Mouse (Mus musculus) gastrocnemius, adult 8-10 months (tissue): ENCODE results near the gene Rmdn2. TPM values are rescaled to one million over a fixed set of nuclear protein-coding genes. Genes with fewer than 3 reads are reported as not detected.

Experiments used
- DNase-seq, 2 experiments: peaks; one replicate each; pipeline ENCODE4 v3.0.0; 2022; ENCODE audit warnings: low spot score in 2 of 2
- total RNA-seq, 4 experiments: library from RNA; stranded (reverse); gene quantifications; 2 replicates each; pipeline ENCODE4 v1.2.4; 2022

Gene Rmdn2
- total RNA-seq = 10 to 100 TPM; 11.5 to 20.1 (median 13.2) TPM

DNA sequence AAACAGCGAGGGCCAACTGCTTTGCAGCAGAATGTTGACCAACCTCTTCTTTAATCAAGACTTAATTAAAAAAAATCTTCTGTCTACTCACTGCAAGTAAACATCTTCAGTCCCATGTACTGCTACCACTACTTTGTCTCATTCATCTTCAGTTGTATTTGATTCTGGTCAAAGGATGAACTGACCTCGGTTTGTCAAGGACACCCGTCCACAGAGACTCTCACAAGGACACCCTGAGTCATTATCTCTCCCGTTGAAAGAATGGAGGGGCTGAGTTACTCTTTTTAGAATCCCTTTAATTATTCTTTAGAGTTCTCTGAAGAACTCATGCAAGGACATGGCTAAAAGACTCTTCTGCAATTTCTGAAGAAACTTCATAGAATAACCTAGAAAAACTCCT is at the start of gene Rmdn2:
Gene Rmdn2, plus strand, starts transcription at position 319 of the 400 bp plus-strand sequence.
- DNase-seq = no peak

DNA sequence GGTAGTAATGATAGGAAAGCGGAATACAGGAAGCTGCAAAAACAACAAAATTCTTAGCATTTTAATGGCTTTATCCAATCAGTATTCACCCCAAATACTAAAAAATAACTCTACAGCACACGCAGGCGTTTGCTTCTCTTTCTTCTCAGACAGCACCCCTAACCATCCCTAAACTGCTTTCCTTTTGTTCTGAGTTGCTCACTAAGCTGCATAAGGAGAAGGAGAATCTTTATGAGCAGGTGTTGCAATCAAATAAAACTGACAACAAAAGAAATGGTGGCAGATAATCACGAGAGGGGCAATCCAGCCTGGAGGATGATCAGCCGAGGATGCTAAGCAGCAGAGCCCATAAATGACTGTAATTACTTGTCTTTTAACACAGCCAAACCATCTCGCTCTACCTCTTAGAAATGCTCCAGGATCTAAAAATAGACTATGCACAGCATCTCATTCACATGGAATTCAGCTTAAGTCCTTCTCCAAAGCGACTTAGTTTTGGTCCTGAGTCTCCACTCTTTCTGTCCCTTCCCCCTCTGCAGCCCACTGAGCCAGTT is 48.5 kb upstream of the Rmdn2 start:
- no peak for DNase-seq

DNA sequence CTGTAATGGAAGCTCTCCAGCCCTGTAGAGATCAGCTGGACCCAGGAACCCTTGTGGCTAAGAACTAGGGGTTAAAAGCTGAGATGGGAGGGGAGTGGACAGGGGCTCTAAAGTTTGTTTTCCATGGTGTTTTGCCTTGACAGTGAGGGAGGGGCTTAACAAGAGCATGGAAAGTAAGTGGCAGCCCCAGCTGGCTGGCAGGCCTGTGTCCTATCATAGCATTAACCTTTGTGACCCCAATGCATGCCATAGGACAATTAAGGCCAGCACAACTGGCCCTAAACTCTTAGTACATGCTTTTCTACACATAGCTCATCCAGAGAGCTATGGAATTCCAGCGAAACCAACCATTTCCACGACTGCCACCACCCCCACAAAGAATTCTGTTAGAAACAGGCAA is 47.9 kb upstream of the Rmdn2 start:
- DNase-seq = no peak

DNA sequence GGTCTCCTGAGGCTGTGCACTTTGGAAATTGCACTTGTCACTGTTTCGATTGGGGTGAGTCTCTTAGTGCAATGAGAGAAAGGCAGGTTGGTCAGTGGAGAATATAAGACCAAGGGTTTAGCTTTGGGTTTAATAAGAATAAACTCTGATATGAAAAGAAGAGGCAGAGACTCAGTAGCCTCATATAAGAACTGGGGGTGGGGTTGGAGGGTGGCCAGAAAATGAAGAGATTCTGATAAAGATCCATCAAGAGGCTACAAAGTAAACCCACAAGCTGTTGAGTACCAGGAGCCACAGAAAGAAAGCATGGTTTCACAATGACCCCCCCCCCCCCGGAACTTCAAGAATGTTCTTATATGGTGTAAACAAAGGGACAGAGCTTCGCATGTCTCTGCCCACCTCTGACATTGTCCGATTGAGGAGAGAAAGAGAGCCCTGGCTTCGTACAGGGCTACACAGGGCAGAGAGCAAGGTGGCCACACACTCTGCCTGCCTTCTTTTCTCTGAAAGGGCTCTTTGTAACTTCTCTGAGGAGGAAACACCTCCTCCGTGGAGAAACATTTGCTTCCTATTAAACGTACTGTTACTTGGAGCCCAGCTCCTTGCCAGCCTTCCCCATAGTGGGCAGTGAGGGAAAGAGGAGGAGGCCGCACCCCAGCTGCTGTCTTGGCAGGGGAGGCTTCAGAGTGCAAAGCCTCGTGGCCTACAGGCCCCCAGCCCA is 46.3 kb upstream of the Rmdn2 start:
- DNase-seq = no peak

DNA sequence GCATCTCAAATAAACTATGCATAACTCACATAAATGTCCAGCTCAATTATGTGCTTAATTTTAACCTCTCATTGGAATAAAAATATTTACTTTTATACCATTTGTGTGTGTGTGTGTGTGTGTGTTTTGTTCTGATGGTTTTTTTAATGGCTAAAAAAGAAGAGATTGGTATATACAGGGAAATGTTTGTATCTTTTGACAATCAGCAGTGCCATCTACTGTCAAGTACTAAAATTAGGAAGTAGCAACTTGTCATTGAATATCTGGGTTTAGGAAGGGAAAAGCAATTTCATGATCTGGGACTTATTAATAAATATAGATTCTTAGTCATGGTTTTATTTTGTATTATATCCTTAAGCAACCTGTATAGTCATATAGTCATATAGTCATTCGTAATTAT is 43.3 kb upstream of the Rmdn2 start:
- no peak for DNase-seq

DNA sequence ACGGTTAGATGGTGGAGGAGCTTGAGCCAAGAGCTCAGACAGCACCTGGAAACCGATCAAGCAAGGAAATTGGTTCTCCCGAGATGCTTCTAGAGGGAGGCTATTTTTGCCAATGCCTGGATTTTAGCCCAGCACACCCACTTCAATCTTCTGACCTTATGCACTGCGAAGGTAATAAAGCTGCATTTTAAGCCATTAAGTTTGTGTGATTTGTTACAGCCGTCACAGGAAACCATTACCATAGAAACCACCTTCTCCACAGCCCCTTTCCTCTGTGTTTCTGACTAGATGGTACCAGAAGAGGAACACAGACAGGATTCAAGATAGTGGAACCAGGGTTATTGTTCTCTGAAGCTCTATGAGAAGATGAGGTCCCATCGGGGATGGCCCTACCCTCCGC is 33.3 kb upstream of the Rmdn2 start:
- no peak for DNase-seq

DNA sequence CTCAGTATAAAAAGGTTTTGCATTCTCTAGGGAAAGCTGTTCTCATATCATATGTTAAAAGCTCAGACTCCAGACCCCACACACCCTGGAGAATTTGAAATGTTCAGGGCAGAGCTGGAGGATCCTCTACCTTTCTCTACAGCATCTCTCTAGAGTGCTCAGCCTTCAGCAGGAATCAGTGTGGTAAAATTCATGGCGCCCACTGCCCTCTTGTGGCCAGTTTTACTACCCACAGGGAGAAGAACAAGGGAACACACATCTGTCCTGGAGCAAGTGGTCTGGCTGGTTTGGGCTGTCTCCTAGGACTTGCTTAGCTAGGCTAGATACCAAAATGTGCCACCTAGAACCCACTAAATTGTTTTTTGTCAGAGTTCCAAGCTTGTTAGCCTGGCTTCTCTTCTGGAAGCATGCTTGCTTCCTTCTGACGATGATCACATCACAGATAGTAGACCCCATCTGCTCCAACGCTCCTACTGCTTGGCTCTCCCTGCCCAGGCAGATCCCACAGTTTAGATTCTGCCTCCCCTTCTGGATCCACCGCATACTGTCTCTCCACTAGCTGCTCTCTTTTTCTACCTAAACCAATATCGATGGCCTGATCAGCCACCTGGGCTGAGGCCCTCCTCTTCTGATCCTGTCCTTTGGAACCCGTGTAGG is 31.3 kb upstream of the Rmdn2 start:
- peak; percentile 22 to 33 for DNase-seq

DNA sequence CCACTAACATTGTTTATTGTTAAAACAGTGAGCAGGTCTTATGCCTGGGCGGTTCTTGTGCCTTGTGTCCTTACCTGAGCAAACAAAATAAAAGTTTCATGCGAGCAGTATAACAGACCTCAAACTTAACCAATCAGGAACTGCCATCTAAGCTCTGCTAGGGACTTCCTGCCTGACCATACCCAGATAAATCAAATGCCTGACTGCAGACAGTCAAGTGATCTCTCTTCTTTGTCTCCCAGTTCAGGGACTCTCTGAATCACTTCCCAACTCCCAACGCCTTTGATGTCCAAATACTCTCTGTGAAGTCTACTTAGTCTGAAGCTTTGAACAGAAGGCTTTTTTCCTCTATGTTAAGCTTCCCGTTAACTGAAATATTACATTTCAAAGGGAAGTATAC is 28.2 kb upstream of the Rmdn2 start:
- DNase-seq = no peak

DNA sequence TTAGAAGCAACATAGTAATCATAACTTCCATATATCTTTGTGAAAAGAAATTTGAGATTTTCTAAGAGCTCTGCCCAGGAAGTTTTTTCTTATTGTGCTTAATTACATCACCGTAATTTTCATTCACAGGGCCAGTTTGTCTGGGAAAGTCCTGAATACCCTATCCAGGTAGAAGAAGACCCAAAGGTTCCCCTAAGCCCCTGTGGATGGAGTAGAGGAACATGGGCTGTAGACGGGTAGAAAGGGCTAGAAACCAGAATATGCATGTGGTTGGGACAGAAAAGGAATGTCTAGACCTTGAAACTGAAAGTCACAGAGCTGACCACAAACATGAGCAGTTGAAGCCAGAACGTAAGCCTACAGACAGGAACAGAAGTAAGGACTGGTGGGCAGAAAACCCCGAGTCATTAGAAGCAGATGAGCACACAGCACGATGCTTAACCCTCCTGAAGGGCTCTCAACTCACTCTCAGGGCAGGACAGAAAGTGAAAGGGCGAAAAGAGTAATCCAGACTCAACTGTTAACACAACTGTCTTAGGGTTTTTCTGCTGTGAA is 27.3 kb upstream of the Rmdn2 start:
- no peak for DNase-seq

DNA sequence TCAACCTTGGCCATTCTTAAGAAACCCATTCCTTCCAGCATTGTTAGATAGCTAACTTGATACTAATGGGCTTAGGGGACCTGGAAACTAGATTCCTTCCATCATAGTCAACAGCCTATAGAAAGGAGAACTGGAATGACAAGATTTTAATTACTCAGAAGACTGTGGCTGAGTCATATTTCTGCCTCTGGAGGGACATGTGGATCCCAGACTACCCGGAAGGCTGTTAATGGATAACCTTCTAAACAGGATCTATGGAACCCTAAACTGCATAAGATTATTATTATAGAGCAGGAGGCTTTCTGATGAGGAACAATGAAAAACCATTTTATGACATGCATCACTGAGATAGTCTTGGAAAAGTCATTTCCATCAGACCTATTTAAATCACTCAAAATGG is 21.8 kb upstream of the Rmdn2 start:
- no peak for DNase-seq

DNA sequence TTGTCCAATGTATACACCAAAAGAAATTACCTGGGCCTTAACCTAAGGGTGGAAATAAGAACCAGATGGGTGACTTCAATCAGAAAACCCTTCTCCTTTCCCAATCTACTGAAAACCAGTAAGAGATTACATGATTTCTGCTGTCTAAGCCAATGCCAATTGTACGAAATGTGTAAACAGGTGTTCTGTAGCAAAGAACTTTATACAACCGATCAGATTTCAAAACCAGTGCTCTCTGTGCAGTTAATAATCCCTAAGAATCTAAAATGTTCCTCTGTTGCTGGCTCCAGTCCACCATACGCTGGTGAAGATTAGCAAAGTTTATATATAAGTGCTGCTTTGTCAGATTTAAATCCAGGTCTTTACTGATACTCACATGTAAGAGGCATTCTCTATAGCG is 15.7 kb upstream of the Rmdn2 start:
- no peak for DNase-seq

DNA sequence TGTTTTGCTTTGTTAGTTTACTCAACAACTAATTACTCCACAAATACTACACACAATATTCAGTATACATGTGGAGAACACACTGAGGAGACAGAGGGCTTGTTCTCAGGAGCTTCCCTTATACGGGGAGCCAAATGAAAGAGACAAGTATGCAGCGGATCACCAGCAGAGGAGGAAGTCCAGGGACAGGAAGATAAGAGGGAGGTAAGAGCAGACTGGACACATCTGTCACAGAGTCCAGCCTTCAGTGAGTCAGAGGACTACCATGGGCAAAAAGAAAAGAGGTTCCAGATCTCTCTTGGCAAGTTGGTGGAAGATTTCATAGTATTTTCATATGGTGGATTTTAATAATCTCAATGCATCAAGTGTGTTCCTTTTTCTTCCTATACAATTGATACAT is 13.5 kb upstream of the Rmdn2 start:
- DNase-seq = no peak

DNA sequence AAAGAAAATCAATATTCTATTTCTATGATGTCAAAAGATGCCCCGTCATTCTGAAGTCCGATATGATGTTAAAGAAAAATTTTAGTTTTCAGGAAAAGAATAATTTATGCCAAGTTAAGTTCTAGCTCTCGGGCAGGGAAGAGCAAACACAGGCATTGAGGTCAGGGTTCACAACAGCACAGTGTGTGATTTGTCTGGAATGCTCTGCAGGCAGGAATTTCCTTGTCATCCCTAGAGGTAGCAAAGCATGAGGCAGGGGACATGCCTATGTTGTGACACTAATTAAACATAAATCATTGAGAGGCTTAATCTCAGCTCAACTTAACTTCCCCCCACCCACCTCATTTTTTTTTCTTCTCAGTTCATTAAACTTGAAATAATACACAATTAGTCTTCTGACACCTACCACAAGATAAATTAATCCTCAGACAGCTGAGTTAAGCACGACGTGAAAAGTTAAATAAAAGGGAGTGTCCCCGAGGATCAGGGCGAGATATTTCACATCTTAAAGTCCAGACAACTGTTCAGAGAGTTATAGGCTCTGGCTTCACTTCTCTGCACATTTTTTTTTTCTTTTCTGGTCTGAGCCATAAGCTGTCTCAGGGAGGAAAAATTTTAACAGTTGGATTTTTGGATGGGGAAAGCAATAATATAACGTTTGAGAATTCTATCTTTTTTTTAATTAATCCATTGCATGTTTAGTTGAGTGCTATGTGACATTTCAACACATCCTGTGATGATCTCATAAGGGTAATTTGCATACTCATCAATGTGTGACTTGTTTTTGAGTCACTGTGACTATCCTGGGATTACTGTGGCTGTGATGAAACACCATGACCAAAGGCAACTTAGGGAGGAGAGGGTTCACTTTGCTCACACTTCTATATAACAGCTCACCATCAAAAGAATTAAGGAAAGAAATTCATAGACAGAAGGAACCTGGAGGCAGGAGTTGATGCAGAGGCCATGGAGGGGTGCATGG is 12.8 kb upstream of the Rmdn2 start:
- DNase-seq = no peak

DNA sequence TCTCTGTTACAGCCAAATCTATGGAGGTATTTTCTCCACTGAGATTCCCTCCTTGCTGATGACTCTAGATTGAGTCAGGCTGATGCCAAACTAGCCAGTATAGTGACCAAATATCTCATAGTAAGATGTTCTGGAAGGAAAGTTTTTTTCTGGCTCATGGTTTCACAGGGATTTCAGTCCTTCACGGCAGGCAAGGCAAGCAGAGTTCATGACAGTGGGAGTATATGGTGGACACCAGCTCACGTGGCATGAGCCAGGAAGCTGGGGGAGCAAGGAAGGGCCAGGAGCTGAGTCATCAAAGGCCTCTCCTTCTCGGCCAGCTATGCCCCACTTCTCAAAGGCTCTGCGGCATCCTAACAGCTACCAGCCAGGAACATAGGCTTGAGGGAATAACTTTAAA is 11.6 kb upstream of the Rmdn2 start:
- no peak for DNase-seq

DNA sequence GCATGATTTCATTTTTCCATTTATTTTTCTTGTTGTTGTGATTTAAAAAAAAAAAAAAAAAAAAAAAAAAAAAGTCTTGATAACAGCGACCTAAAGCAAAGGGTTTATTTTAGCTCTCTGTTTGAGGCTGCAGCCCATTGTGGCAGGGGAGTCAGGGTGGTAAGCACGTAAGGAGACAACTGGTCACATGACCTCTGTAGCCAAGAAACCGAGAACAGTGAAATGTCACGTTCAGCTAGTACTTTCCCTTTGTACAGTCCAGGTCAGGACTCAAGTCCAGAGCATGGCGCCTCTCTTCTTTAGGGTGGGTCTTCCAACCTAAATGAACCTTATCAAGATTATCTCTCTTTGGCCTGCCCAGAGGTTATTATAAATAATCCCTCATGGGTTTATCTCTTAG is 9.3 kb upstream of the Rmdn2 start:
- DNase-seq = no peak

DNA sequence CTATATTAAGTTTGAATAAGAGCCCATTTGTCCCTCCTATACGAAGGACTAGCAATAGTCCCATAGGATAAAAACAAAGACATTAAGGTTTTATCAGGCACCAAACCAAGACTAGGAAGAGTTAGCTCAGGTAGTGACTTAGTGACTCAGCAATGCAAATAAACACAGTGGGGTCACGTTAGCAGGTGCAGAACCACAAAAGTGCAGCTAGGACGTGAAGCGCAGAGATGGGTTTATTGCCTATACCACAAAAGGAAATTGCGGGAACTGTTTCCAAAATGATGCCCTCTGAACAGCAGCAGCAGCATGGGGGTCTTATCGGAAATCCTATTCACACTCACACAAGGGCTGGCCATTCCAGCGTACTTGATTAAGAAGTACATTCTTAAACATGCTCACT is 8.2 kb upstream of the Rmdn2 start:
- no peak for DNase-seq

DNA sequence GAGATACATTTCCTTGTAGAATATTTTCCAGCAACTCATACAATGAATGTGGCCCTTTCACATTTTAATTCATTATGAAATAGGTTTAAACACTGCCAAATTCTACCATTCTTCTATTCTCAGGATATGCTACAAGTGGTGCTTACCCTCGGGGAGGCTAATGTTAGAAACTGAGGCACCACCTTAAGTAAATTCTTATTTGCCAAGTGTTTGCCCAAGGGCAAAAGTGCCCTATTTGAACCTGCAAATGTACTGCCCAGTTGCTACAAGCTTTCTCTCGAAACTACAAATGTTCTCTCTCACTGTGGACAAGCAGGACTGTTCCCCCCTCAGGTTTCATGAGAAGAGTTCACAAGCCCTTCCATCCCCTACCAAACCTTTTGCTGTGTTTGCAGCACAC is 5.9 kb upstream of the Rmdn2 start:
- DNase-seq = no peak

DNA sequence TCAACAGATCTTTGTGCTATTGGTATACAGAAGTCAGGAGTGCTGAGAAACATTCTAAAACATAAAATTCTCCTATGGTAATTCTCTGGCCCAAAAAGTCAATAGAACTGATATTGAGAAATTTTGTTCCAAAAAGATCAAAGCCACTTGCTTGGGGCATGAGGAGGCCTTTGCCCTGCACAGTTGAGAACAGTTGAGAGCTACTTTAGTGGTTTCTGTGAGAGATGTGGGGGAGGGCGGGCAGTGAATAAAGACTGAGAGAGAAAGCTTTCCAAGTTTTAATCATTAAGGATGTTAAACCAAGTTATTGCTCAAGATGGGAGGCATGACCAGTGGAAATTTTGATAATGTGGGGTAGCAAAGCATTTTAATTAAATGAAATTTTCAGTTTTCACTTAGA is 2.0 kb upstream of the Rmdn2 start:
- no peak for DNase-seq

DNA sequence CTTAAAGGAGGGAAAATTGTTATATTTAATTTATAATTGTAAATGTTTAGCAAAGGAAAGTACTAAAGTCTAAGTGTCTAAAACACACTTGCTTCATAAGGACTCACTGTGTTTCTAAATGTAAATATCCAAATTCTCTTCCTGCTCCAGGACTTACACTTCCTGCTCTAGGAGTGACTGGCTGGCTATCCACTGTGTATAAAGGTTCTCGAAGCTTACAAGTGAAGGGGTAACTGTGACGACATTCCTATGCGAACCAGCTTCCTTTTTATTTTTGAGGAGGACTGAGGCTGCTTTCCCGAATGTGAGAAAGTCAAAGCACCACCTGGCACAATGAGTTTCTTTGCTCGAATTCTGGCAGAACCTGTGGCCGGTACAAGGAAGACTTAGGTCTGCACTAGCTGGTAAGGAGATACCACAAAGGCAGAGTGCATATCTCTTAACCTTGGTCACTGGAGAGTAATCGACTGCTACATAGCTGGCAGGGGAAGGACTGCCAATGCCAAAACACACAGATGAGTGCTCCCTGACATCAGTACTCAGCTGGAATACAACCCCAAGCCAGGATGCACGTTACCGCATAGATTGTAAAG is 1.4 kb upstream of the Rmdn2 start:
- DNase-seq = no peak

DNA sequence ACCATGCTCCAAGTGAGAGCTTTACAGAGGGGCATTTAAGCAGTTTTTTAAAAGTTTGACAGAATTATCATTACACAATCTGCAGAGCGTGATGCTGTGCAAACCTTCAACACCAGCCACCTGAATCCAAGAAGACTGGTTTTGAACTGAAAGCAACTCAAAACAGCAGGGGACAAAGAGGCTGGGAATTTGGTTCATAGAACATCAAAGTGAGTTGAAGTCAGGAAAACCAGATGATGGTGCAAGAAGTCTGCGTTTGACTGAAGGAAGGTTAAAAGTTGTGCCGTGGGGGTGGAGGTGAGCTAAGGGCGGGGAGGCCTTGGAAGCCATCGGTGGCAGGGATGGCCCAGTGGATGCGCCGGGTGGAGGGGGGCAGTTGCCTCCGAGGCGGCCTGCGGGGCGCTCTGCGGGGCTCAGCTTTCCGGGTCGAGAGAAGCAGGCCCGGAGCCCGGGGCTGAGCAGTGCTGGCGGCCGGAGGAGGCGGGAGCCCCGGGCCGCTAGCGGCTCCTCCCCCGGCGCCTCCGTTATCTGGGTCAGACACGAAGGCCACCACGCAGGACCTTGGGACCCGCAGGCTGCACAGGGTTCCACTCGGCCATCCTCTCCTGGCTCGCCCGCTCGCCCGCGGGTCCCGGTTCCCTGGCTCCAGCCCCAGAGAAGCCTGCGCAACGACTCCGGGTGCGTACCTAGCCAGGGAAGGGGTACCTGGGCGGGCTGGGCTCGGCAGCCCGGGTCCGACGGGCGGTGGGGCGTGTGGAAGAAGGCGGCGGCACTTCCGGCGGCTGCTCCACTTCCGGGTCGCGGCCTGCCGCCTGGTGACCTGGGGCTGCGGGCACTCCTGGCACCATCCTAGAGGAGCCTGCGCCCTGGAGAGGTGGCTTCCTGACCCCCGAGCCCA is 3.3 kb downstream of the Rmdn2 start:
- peak; percentile 49 to 62 for DNase-seq
